Mouse (Mus musculus) left cerebral cortex, adult 8-10 months (tissue): ENCODE data around the gene Hoxd4. TPM values are rescaled to one million over a fixed set of nuclear protein-coding genes. Genes with fewer than 3 reads are reported as not detected.

Experiments
- DNase-seq, 2 experiments: peaks; one replicate each; pipeline ENCODE4 v3.0.0; 2022; ENCODE audit warnings: low spot score in 2 of 2
- total RNA-seq, 4 experiments: library from RNA; stranded (reverse); gene quantifications; 2 replicates each; pipeline ENCODE4 v1.2.4; 2022

Gene Hoxd4
- total RNA-seq, 4 experiments from 2014 or later, result not detected

- DNase-seq, result no peak
These were observed 15.4 kb downstream of the Hoxd4 start for GRCm38 (mm10) chr2:74726973-74727639.

GRCm38 (mm10) chr2:74727640-74728302 lies 16.0 kb downstream of the Hoxd4 start:
- no peak for DNase-seq

GRCm38 (mm10) chr2:74728303-74728680 lies 16.6 kb downstream of the Hoxd4 start:
- no peak for DNase-seq

- DNase-seq, result no peak
These were observed 18.6 kb downstream of the Hoxd4 start for GRCm38 (mm10) chr2:74730331-74730730.

- DNase-seq, result no peak
These were observed 19.3 kb downstream of the Hoxd4 start for GRCm38 (mm10) chr2:74731055-74731454.

- DNase-seq, result no peak
These were observed 20.2 kb downstream of the Hoxd4 start for GRCm38 (mm10) chr2:74731799-74732512.

GRCm38 (mm10) chr2:74732513-74733316 lies 21.0 kb downstream of the Hoxd4 start:
- DNase-seq, result no peak

GRCm38 (mm10) chr2:74733317-74733661 lies 21.6 kb downstream of the Hoxd4 start:
- DNase-seq, result no peak

- DNase-seq, result no peak
These were observed 22.0 kb downstream of the Hoxd4 start for GRCm38 (mm10) chr2:74733765-74734164.

- DNase-seq, result no peak
These were observed 22.7 kb downstream of the Hoxd4 start for GRCm38 (mm10) chr2:74734451-74734850.

- no peak for DNase-seq
These were observed 23.5 kb downstream of the Hoxd4 start for GRCm38 (mm10) chr2:74734996-74735811.

- DNase-seq, result no peak
These were observed 24.3 kb downstream of the Hoxd4 start for GRCm38 (mm10) chr2:74735851-74736687.

GRCm38 (mm10) chr2:74736688-74737577 lies 25.2 kb downstream of the Hoxd4 start:
- no peak for DNase-seq

GRCm38 (mm10) chr2:74737578-74738070 lies 25.9 kb downstream of the Hoxd4 start:
- no peak for DNase-seq

GRCm38 (mm10) chr2:74738623-74739475 lies 27.1 kb downstream of the Hoxd4 start:
- DNase-seq, result no peak

GRCm38 (mm10) chr2:74739476-74739800 lies 27.7 kb downstream of the Hoxd4 start:
- DNase-seq, result no peak

GRCm38 (mm10) chr2:74739869-74740268 lies 28.1 kb downstream of the Hoxd4 start:
- DNase-seq, result no peak
